Mouse (Mus musculus): ENCODE results near the gene Hist1h1t. TPM values are rescaled to one million over a fixed set of nuclear protein-coding genes. Genes with fewer than 3 reads are reported as not detected.

Gene Hist1h1t
- polyA plus RNA-seq, 1 experiment from 2014 or later, result not detected

DNA sequence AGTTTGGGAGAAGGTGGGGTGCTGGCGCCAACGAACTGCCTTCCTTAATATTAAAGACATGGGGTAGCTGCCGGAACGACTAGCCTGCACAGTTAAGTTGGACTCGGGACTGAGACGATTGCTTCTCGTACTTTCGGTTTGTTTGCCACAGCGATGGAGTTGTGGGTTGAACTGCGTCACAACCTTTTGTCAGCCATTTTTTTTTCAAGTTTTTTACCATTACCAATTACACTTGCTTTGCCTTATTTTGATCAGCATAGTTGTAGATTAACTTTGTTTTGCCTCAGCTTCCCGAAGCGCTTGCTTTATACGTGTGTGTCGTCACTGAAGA, 44.3 kb downstream of the Hist1h1t start:
- Histone ChIP-seq H3K36me3 (ENCODE audit: insufficient read depth, low read length) (no peaks in the 10 kb centered on the region), H3K9ac (replicated peaks; ENCODE audit: low read length) (peak overlapping the region; percentile 82), H3K4me1 (ENCODE audit: insufficient read depth, low read length) (peaks cover 18% of the 10 kb centered on the region), H3K4me3 (ENCODE audit: low read length) (peak overlapping the region; percentile 58), H3K27me3 (ENCODE audit: insufficient read depth, low read length) (no peaks in the 10 kb centered on the region), H3K27ac (ENCODE audit: low read length) (peak overlapping the region; percentile 99), H3K9me3 (ENCODE audit: low read length) (no peaks in the 10 kb centered on the region), H3K4me2 (replicated peaks; ENCODE audit: low read depth, low read length) (peak overlapping the region; percentile 84)
- under 1% methylated on average over 14 of the region's 14 CpGs for WGBS
- ATAC-seq (ENCODE audit: low FRiP score, low TSS enrichment), result no peak

DNA sequence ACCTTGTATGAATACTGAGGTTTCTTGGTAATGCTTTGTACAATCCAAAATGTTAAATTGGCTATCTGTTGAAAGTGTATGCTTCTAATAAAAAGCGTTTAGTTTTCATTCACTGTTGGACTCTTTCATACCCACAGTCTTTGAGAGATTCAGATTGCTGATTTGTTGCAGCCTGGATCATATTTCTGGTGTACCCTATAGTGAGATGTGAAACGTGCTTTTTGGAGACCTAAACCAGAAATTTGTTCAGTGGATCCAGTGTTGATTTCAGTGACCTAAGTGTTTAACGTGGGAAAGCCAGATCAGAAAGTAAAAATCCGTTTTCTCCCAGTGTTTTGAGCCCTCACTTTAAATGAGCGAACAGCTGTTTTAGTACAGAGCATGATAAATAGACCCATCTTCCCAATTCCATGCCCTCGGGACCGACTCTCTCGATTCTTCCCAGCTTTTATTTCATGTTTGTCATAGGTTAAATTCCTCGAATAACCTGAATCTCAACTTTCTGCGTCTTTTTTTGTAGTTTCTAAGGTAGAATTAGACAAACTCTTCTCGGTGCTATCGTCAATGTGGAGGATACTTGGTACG, 44.7 kb downstream of the Hist1h1t start:
- Histone ChIP-seq H3K9ac (replicated peaks; ENCODE audit: low read length) (peak overlapping the region; percentile 82), H3K4me2 (replicated peaks; ENCODE audit: low read depth, low read length) (peak overlapping the region; percentile 84), H3K36me3 (ENCODE audit: insufficient read depth, low read length) (no peaks in the 10 kb centered on the region), H3K27ac (ENCODE audit: low read length) (peak overlapping the region; percentile 99), H3K4me3 (ENCODE audit: low read length) (peak overlapping the region; percentile 58), H3K27me3 (ENCODE audit: insufficient read depth, low read length) (no peaks in the 10 kb centered on the region), H3K4me1 (ENCODE audit: insufficient read depth, low read length) (peaks cover 18% of the 10 kb centered on the region), H3K9me3 (ENCODE audit: low read length) (no peaks in the 10 kb centered on the region)
- no peak for ATAC-seq (ENCODE audit: low FRiP score, low TSS enrichment)
- 23% methylated on average over 13 of the region's 13 CpGs for WGBS

DNA sequence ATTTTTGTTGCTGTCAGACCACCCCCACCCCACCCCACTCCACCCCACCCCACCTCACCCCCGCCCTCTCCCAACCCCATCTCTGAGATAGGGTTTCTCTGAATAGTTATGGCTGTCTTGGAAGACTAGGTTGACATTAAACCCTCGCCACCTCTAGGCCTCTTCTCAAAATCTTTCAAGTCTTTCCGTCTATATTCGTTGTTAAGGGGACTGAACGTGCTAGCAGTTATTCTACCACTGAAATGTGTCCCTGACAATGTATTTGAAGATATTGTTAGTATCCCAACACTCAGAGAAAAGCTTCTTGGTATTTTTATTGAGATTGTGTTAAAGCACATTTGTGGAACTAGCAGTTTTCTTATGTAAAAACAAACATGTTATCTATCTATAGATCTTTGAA, 45.3 kb downstream of the Hist1h1t start:
- H3K9me3 ChIP-seq (ENCODE audit: low read length), result no peaks in the 10 kb centered on the region
- no peaks in the 10 kb centered on the region for H3K36me3 ChIP-seq (ENCODE audit: insufficient read depth, low read length)
- WGBS, result 59% methylated on average over 5 of the region's 5 CpGs
- H3K4me1 ChIP-seq (ENCODE audit: insufficient read depth, low read length), result peaks cover 18% of the 10 kb centered on the region
- ATAC-seq (ENCODE audit: low FRiP score, low TSS enrichment), result no peak
- peak overlapping the region; percentile 58; the same call in 1 of the 2 replicates for H3K4me3 ChIP-seq (ENCODE audit: low read length)
- H3K4me2 ChIP-seq (replicated peaks; ENCODE audit: low read depth, low read length), result peak overlapping the region; percentile 84
- H3K27me3 ChIP-seq (ENCODE audit: insufficient read depth, low read length), result no peaks in the 10 kb centered on the region
- H3K27ac ChIP-seq (ENCODE audit: low read length), result no peak overlapping the region; the same call in 1 of the 2 replicates
- H3K9ac ChIP-seq (replicated peaks; ENCODE audit: low read length), result no peak overlapping the region

DNA sequence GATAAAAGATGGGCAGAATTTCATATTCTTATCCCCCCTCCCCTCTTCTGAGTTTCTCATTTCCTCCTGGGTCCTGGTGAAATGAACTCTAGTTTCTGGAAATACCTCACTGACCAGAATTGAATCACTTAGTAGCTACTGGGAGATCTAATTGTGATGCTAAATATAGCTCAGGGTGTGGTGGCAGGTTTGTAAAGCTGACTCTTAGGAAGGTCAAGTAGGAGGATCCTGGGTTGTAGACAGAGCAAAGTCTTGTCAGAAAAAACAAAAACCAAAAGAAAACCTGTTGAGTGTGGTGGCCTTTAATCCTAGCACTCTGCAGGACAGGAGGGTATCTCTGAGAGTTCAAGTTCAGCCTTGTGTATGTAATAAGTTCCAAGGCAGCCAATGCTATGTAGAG, 46.4 kb downstream of the Hist1h1t start:
- Histone ChIP-seq H3K4me2 (replicated peaks; ENCODE audit: low read depth, low read length) (no peak overlapping the region), H3K36me3 (ENCODE audit: insufficient read depth, low read length) (no peaks in the 10 kb centered on the region), H3K4me1 (ENCODE audit: insufficient read depth, low read length) (peaks cover 19% of the 10 kb centered on the region), H3K4me3 (ENCODE audit: low read length) (no peak overlapping the region), H3K9me3 (ENCODE audit: low read length) (no peaks in the 10 kb centered on the region), H3K27me3 (ENCODE audit: insufficient read depth, low read length) (no peaks in the 10 kb centered on the region), H3K27ac (ENCODE audit: low read length) (no peak overlapping the region), H3K9ac (replicated peaks; ENCODE audit: low read length) (no peak overlapping the region)
- ATAC-seq (ENCODE audit: low FRiP score, low TSS enrichment), result no peak

DNA sequence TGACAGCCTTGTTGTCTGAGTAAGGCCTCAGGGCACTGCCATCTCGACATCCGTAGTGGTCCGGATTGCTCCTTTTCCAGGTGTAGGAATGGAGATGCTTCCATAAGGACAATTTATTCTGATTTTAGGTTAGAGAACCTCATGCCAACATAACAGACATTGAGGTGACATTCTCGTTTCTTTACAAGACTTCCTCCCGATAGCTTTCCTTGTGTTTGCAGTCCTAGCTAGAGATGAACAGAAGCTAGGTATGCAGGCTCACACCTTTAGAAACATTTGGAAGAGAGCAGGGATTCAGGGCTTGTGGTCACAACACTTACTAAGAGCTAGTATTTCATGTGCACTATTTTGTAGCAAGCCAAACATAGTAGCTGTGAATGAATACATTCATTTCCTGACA, 47.6 kb downstream of the Hist1h1t start:
- WGBS, result 78% methylated on average over 5 of the region's 5 CpGs
- Histone ChIP-seq H3K4me3 (ENCODE audit: low read length) (no peak overlapping the region), H3K4me1 (ENCODE audit: insufficient read depth, low read length) (peaks cover 25% of the 10 kb centered on the region), H3K4me2 (replicated peaks; ENCODE audit: low read depth, low read length) (no peak overlapping the region), H3K9me3 (ENCODE audit: low read length) (no peaks in the 10 kb centered on the region), H3K36me3 (ENCODE audit: insufficient read depth, low read length) (no peaks in the 10 kb centered on the region), H3K27me3 (ENCODE audit: insufficient read depth, low read length) (no peaks in the 10 kb centered on the region), H3K9ac (replicated peaks; ENCODE audit: low read length) (no peak overlapping the region), H3K27ac (ENCODE audit: low read length) (no peak overlapping the region)
- no peak for ATAC-seq (ENCODE audit: low FRiP score, low TSS enrichment)

DNA sequence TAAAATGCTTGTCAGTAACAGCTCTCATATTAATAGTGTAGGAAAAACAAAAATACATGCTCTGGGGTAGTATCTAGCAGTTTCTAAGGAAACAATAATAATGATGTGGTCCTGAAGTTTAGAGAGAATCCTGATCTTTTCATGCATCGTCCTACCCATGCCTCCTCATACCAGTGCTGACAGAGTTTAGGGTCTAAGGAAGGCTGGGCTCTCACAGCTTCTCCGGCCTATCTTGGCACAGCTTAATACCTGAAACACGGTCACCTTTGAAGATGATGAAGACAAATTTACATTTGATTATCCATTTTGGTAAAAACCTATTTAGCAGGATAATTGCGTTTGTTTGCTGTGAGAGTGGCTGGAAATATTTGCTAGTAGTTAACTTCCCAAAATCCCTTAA, 48.3 kb downstream of the Hist1h1t start:
- Histone ChIP-seq H3K4me2 (replicated peaks; ENCODE audit: low read depth, low read length) (peak overlapping the region; percentile 66), H3K9ac (replicated peaks; ENCODE audit: low read length) (peak overlapping the region; percentile 50; the same call in 1 of the 2 replicates), H3K9me3 (ENCODE audit: low read length) (no peaks in the 10 kb centered on the region), H3K27me3 (ENCODE audit: insufficient read depth, low read length) (no peaks in the 10 kb centered on the region), H3K4me1 (ENCODE audit: insufficient read depth, low read length) (peaks cover 25% of the 10 kb centered on the region), H3K4me3 (ENCODE audit: low read length) (peak overlapping the region; percentile 52), H3K36me3 (ENCODE audit: insufficient read depth, low read length) (no peaks in the 10 kb centered on the region), H3K27ac (ENCODE audit: low read length) (peak overlapping the region; percentile 89)
- no peak for ATAC-seq (ENCODE audit: low FRiP score, low TSS enrichment)
- WGBS, result 30% methylated on average over 4 of the region's 4 CpGs

DNA sequence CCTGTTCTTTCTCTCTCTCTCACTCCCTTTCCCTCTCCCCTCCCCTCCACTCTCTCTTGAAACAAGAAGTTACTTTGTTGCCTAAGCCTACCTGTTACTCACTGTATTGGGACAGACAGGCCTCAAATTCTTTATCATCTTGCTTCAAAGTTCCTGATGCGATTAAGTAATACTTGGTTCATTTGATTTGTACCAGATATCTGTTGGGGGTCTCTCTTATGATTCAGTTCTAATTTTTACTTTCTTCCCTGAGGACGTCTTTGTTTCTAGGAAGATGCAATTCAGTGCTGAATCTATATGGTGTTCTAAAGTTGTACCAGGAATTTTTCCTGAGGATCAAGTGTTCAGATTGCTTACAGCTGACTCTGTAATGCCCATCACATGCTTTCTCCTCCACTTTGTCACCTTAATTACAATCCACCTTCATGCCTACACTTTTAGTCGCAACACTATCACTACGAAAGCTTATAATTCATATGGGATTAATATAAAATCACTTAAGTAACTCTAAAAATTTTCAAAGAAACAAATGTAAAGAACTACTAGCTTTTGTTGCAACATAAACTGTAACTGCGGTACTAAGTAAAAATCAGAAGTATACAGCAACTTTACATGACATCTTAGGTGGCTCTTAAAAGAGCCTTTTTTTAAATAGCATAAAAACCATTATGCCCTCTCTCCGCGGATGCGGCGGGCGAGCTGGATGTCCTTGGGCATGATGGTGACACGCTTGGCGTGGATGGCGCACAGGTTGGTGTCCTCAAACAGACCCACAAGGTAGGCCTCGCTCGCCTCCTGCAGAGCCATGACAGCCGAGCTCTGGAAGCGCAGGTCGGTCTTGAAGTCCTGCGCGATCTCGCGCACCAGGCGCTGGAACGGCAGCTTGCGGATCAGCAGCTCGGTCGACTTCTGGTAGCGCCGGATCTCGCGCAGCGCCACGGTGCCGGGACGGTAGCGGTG, 49.1 kb downstream of the Hist1h1t start:
- peak overlapping the region; percentile 89 for H3K27ac ChIP-seq (ENCODE audit: low read length)
- H3K4me1 ChIP-seq (ENCODE audit: insufficient read depth, low read length), result peaks cover 25% of the 10 kb centered on the region
- H3K4me2 ChIP-seq (replicated peaks; ENCODE audit: low read depth, low read length), result peak overlapping the region; percentile 66
- peak overlapping the region; percentile 52 for H3K4me3 ChIP-seq (ENCODE audit: low read length)
- no peak for ATAC-seq (ENCODE audit: low FRiP score, low TSS enrichment)
- 2% methylated on average over 18 of the region's 36 CpGs for WGBS
- H3K9ac ChIP-seq (replicated peaks; ENCODE audit: low read length), result peak overlapping the region; percentile 75
- no peaks in the 10 kb centered on the region for H3K27me3 ChIP-seq (ENCODE audit: insufficient read depth, low read length)
- no peaks in the 10 kb centered on the region for H3K36me3 ChIP-seq (ENCODE audit: insufficient read depth, low read length)
- no peaks in the 10 kb centered on the region for H3K9me3 ChIP-seq (ENCODE audit: low read length)

DNA sequence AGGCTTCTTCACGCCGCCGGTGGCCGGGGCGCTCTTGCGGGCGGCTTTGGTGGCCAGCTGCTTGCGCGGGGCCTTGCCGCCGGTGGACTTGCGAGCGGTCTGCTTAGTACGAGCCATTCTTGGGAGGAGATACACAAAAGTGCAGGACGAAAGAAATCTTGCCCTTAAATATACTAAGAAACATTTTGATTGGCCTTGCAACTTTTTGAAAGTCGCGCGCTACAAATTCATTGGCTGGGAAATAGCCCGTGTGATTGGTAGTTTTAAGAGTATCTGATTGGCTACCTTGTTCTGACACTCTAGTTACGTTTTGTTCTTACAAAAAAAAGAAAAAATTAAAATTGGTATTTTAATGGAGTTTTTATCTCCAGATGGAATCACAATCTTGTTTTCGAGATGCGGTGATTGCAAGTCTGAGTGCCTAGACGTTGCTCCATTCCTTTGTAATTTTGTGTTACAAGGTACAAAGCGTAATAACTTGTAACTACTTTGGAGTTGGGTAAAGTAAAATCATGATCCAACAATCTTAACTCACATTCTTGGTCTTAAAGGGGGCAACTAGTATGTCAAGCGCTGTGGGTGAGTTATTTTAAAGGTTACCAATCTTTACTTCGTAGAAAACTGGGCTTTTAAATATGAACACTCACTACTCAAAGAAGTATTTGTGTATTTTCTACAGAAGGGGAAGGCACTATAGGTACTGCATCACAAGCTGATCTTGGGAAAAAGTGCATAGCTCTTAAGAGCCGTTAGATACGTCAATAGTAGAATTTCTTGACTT, 50.0 kb downstream of the Hist1h1t start, which contains the start of gene Hist1h3c:
TSS of gene Hist1h3c (minus strand) at position 222 of the 781 bp plus-strand sequence.
- Histone ChIP-seq H3K4me3 (ENCODE audit: low read length) (peak within 1 kb of the TSS; percentile 52), H3K4me2 (replicated peaks; ENCODE audit: low read depth, low read length) (peak within 1 kb of the TSS; percentile 66), H3K36me3 (ENCODE audit: insufficient read depth, low read length) (no peaks in the 10 kb centered on the region), H3K9ac (replicated peaks; ENCODE audit: low read length) (peak within 1 kb of the TSS; percentile 76), H3K27me3 (ENCODE audit: insufficient read depth, low read length) (no peaks in the 10 kb centered on the region), H3K9me3 (ENCODE audit: low read length) (no peaks in the 10 kb centered on the region), H3K27ac (ENCODE audit: low read length) (peak within 1 kb of the TSS; percentile 100), H3K4me1 (ENCODE audit: insufficient read depth, low read length) (peaks cover 22% of the 10 kb centered on the region)
- under 1% methylated on average over 28 of the region's 28 CpGs for WGBS
- ATAC-seq (ENCODE audit: low FRiP score, low TSS enrichment), result peak; percentile 77

All from kidney, embryonic 16.5 days (tissue).